Mouse (Mus musculus): ENCODE results near the gene Tfrc.
A peak's percentile ranks its signal among the peaks of the same experiment; 100 is the strongest.

Gene Tfrc

GRCm38 (mm10) chr16:32670354-32671124 lies 61.8 kb downstream of the Tfrc start:
- DNase-seq, result no peak

DNA sequence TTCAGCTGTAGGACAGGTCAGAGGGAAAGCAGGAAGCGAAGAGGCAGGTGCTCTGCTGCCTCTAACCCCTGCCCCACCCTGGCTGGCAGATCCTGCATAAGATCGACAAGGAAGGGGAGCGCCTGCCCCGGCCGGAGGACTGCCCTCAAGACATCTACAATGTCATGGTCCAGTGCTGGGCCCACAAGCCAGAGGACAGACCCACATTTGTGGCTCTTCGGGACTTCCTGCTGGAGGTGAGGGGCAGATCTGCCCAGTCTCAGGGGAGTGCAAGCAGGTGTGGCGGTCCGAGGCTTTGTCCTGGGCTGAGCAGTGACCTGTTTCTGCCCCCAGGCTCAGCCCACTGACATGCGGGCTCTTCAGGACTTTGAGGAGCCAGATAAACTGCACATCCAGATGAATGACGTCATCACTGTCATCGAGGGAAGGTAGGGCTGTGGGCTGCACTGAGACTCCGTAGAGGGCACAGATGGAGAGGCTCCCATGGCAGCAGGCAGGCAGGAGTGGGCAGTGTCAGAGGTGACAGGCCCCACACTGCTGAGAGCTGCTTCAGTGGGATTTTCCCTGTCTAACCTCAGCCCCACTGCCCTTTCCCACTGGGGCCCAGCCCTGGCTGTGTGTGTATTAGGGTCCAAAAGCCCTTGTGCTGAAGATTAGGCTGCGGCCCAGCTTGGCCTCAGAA lies 62.6 kb downstream of the Tfrc start:
- no peak for DNase-seq

GRCm38 (mm10) chr16:32672250-32672649 lies 63.5 kb downstream of the Tfrc start:
- DNase-seq, result no peak

- DNase-seq, result no peak
Measured at GRCm38 (mm10) chr16:32672861-32673560, 64.3 kb downstream of the Tfrc start.

GRCm38 (mm10) chr16:32674121-32674740 lies 65.5 kb downstream of the Tfrc start:
- no peak for DNase-seq

DNA sequence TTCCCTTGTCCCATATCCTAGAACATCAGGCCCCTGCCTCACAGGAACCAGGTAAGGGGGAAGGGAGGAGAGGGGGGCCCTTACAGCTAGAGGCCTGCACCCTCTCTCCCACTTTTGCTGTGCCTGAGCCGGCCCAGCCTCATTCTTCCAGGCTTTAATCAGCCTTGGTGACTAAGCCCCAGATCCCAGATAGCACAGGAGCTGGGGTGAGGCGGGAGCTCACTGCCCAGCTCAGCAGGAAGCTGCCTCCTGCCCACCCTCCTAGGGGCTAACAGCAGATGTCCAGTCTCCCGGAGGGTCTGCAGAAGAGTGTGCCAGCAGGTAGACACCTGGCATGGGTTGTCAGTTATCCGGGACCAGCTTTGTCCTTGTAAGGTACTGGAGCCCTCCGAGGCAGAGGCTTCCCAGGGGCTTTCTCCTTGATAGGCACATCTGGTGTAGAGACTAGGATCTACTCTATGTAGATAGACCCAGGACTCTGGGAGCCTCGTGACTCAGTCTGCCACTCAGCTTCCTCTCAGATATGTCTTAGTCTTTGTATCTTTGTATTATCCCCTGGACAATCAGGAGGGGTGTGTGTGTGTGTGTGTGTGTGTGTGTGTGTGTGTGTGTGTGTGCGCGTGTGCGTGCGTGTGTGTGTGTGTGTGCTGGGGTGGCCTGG lies 68.5 kb downstream of the Tfrc start:
- no peak for DNase-seq

DNA sequence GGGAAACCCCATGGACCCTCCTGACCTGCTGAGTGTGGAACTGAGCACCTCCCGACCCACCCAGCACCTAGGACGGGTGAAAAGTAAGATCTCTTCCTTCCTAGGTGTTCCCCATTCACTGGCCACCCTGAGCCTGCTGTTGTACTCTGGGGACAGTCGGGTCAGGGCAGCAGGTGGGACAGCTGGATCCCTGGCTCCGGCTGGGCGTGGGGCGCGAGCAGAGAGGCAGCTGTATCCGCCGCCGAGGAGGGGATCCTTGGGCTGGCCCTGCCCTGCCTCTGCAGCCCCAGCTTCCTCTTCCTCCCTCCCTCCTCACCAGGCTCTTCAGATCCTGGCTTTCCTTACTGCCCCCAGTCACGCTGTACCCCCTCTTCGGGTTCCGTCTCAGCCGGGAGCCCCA lies 69.2 kb downstream of the Tfrc start:
- DNase-seq, result no peak

DNA sequence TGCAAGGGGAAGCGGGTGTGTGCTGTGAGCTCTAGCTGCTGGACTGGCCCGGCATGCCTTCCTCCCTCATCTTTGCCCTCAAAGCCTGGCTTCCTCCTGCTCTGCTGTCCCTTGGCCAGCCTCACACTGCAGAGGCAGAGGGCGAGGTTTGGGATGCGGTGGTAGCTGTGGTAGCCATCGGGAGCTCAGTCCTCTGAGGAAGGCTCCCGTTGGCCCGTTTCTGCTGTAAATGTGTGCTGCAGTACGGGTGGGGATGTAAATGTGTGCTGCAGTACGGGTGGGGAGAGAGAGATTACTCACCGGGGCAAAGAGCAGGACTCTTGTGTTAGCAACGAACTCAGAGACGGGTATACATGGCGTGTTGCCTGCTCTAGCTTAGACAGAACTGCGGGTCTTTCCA lies 70.1 kb downstream of the Tfrc start:
- DNase-seq, result no peak

GRCm38 (mm10) chr16:32679976-32680375 lies 71.3 kb downstream of the Tfrc start:
- DNase-seq, result no peak

- no peak for DNase-seq
Measured at GRCm38 (mm10) chr16:32680806-32681205, 72.1 kb downstream of the Tfrc start.

- peak; percentile 76 to 80 for DNase-seq
Measured at GRCm38 (mm10) chr16:32682194-32682593, 73.5 kb downstream of the Tfrc start.

Measured in B cell, adult 2 months (primary cell).